Mouse (Mus musculus) lung, adult 2 months (tissue): Measurements from ENCODE around the gene Gk5.

ENCODE experiments used
- CTCF ChIP-seq: fragments of 200-500 bp; IDR thresholded peaks from 2 replicates; pipeline ENCODE4 v1.5.1; 2011; ENCODE audit warnings: mild to moderate bottlenecking, low read length, control low read depth; ENCODE audit not compliant: insufficient read depth
- POLR2A ChIP-seq: fragments of 200-500 bp; IDR thresholded peaks from 2 replicates; pipeline ENCODE4 v1.6.1; 2011; ENCODE audit warnings: low read depth, mild to moderate bottlenecking, control low read depth, low read length, borderline replicate concordance; ENCODE audit errors: extremely low read depth

DNA sequence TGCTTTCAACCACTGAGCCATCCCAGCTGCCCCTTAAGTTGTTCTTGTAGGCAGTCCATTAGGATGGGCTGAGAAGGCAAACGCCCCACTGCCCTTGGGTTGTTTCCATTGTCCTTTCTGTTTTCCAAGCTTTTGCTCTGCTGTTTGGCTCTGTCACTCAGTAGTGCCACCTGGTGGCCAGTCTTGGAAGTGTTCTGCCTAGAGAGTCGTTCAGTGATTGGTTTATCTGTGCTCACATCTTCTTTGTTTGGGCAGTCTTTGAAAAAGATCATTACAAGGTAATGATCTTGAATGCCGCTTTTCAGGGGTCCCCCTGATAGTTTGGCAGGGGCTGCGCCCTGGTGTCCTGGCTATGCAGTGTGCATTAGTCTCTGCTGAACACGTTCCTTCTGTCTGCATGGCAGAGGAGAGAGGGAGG, 48.0 kb downstream of the Gk5 start:
- TF ChIP-seq CTCF (peak; percentile 79), POLR2A (no peak)
